Mouse (Mus musculus): ENCODE data around the gene Kbtbd2. TPM values are rescaled to one million over a fixed set of nuclear protein-coding genes. Genes with fewer than 3 reads are reported as not detected.

Kbtbd2 gene
- polyA plus RNA-seq, 1 experiment from 2014 or later = 24.5 TPM

- no peak overlapping the region for H3K4me3 ChIP-seq (ENCODE audit: low read depth, low read length)
- H3K9ac ChIP-seq (ENCODE audit: low read length) = no peak overlapping the region
- no peaks in the 10 kb centered on the region for H3K4me1 ChIP-seq (replicated peaks; ENCODE audit: control insufficient read depth, insufficient read depth, low read length)
- no peaks in the 10 kb centered on the region for H3K9me3 ChIP-seq (ENCODE audit: control insufficient read depth, low read length)
- peaks cover 16% of the 10 kb centered on the region for H3K36me3 ChIP-seq (ENCODE audit: control insufficient read depth, insufficient read depth, low read length)
- no peaks in the 10 kb centered on the region for H3K27me3 ChIP-seq (replicated peaks; ENCODE audit: control insufficient read depth, insufficient read depth, low read length)
- H3K27ac ChIP-seq (ENCODE audit: low read depth) = no peak overlapping the region
- DNase-seq (ENCODE audit: low spot score) = no peak
- 87% methylated on average over 4 of the region's 4 CpGs for WGBS
- no peak for ATAC-seq (replicated peaks; ENCODE audit: low FRiP score, low TSS enrichment, low read depth)
- no peak overlapping the region for H3K4me2 ChIP-seq (ENCODE audit: low read length)
Measured at GRCm38 (mm10) chr6:56765696-56766095, 31.9 kb downstream of the Kbtbd2 start.

GRCm38 (mm10) chr6:56765265-56765664 is 32.3 kb downstream of the Kbtbd2 start:
- Histone ChIP-seq H3K36me3 (ENCODE audit: control insufficient read depth, insufficient read depth, low read length) (peaks cover 16% of the 10 kb centered on the region), H3K27me3 (replicated peaks; ENCODE audit: control insufficient read depth, insufficient read depth, low read length) (no peaks in the 10 kb centered on the region), H3K4me3 (ENCODE audit: low read depth, low read length) (no peak overlapping the region), H3K4me1 (replicated peaks; ENCODE audit: control insufficient read depth, insufficient read depth, low read length) (no peaks in the 10 kb centered on the region), H3K27ac (ENCODE audit: low read depth) (no peak overlapping the region), H3K9ac (ENCODE audit: low read length) (no peak overlapping the region), H3K4me2 (ENCODE audit: low read length) (no peak overlapping the region), H3K9me3 (ENCODE audit: control insufficient read depth, low read length) (no peaks in the 10 kb centered on the region)
- 78% methylated on average over 3 of the region's 3 CpGs for WGBS
- ATAC-seq (replicated peaks; ENCODE audit: low FRiP score, low TSS enrichment, low read depth) (no peak), DNase-seq (ENCODE audit: low spot score) (no peak)

GRCm38 (mm10) chr6:56759324-56759723 is 38.3 kb downstream of the Kbtbd2 start:
- no peaks in the 10 kb centered on the region for H3K27me3 ChIP-seq (replicated peaks; ENCODE audit: control insufficient read depth, insufficient read depth, low read length)
- 69% methylated on average over 1 of the region's 1 CpGs for WGBS

GRCm38 (mm10) chr6:56756117-56756516 is 41.5 kb downstream of the Kbtbd2 start:
- no peaks in the 10 kb centered on the region for H3K9me3 ChIP-seq (ENCODE audit: control insufficient read depth, low read length)
- DNase-seq (ENCODE audit: low spot score) = no peak
- no peak overlapping the region for H3K4me2 ChIP-seq (ENCODE audit: low read length)
- no peaks in the 10 kb centered on the region for H3K4me1 ChIP-seq (replicated peaks; ENCODE audit: control insufficient read depth, insufficient read depth, low read length)
- no peak overlapping the region for H3K27ac ChIP-seq (ENCODE audit: low read depth)
- WGBS = 82% methylated on average over 1 of the region's 1 CpGs
- no peak for ATAC-seq (replicated peaks; ENCODE audit: low FRiP score, low TSS enrichment, low read depth)
- no peak overlapping the region for H3K9ac ChIP-seq (ENCODE audit: low read length)
- H3K4me3 ChIP-seq (ENCODE audit: low read depth, low read length) = no peak overlapping the region
- H3K36me3 ChIP-seq (ENCODE audit: control insufficient read depth, insufficient read depth, low read length) = peaks cover 63% of the 10 kb centered on the region
- no peaks in the 10 kb centered on the region for H3K27me3 ChIP-seq (replicated peaks; ENCODE audit: control insufficient read depth, insufficient read depth, low read length)

More at GRCm38 (mm10) chr6:56759324-56759723, 38.3 kb downstream of the Kbtbd2 start:
- no peak for DNase-seq (ENCODE audit: low spot score)
- Histone ChIP-seq H3K9me3 (ENCODE audit: control insufficient read depth, low read length) (no peaks in the 10 kb centered on the region), H3K27ac (ENCODE audit: low read depth) (no peak overlapping the region), H3K36me3 (ENCODE audit: control insufficient read depth, insufficient read depth, low read length) (peaks cover 59% of the 10 kb centered on the region), H3K4me1 (replicated peaks; ENCODE audit: control insufficient read depth, insufficient read depth, low read length) (no peaks in the 10 kb centered on the region), H3K9ac (ENCODE audit: low read length) (no peak overlapping the region), H3K4me2 (ENCODE audit: low read length) (no peak overlapping the region), H3K4me3 (ENCODE audit: low read depth, low read length) (no peak overlapping the region)
- no peak for ATAC-seq (replicated peaks; ENCODE audit: low FRiP score, low TSS enrichment, low read depth)

GRCm38 (mm10) chr6:56753719-56754118 is 43.9 kb downstream of the Kbtbd2 start:
- WGBS = 91% methylated on average over 3 of the region's 3 CpGs
- DNase-seq (ENCODE audit: low spot score) (no peak), ATAC-seq (replicated peaks; ENCODE audit: low FRiP score, low TSS enrichment, low read depth) (no peak)
- no peaks in the 10 kb centered on the region for H3K27me3 ChIP-seq (replicated peaks; ENCODE audit: control insufficient read depth, insufficient read depth, low read length)
- no peaks in the 10 kb centered on the region for H3K9me3 ChIP-seq (ENCODE audit: control insufficient read depth, low read length)
- H3K36me3 ChIP-seq (ENCODE audit: control insufficient read depth, insufficient read depth, low read length) = peaks cover 58% of the 10 kb centered on the region
- H3K27ac ChIP-seq (ENCODE audit: low read depth) = no peak overlapping the region
- no peaks in the 10 kb centered on the region for H3K4me1 ChIP-seq (replicated peaks; ENCODE audit: control insufficient read depth, insufficient read depth, low read length)
- no peak overlapping the region for H3K4me3 ChIP-seq (ENCODE audit: low read depth, low read length)
- no peak overlapping the region for H3K9ac ChIP-seq (ENCODE audit: low read length)
- no peak overlapping the region for H3K4me2 ChIP-seq (ENCODE audit: low read length)

GRCm38 (mm10) chr6:56745950-56746543 is 51.6 kb downstream of the Kbtbd2 start:
- H3K9ac ChIP-seq (ENCODE audit: low read length) = no peak overlapping the region
- H3K9me3 ChIP-seq (ENCODE audit: control insufficient read depth, low read length) = no peaks in the 10 kb centered on the region
- DNase-seq (ENCODE audit: low spot score) = no peak
- H3K36me3 ChIP-seq (ENCODE audit: control insufficient read depth, insufficient read depth, low read length) = peaks cover 29% of the 10 kb centered on the region
- H3K4me1 ChIP-seq (replicated peaks; ENCODE audit: control insufficient read depth, insufficient read depth, low read length) = no peaks in the 10 kb centered on the region
- H3K4me3 ChIP-seq (ENCODE audit: low read depth, low read length) = no peak overlapping the region
- no peak overlapping the region for H3K27ac ChIP-seq (ENCODE audit: low read depth)
- H3K4me2 ChIP-seq (ENCODE audit: low read length) = no peak overlapping the region
- ATAC-seq (replicated peaks; ENCODE audit: low FRiP score, low TSS enrichment, low read depth) = no peak
- WGBS = 84% methylated on average over 5 of the region's 5 CpGs
- no peaks in the 10 kb centered on the region for H3K27me3 ChIP-seq (replicated peaks; ENCODE audit: control insufficient read depth, insufficient read depth, low read length)

GRCm38 (mm10) chr6:56732545-56732944 is 65.1 kb downstream of the Kbtbd2 start:
- no peak for DNase-seq (ENCODE audit: low spot score)
- Histone ChIP-seq H3K36me3 (ENCODE audit: control insufficient read depth, insufficient read depth, low read length) (peaks cover 75% of the 10 kb centered on the region), H3K9ac (ENCODE audit: low read length) (no peak overlapping the region)

More at GRCm38 (mm10) chr6:56732545-56732944, 65.1 kb downstream of the Kbtbd2 start:
- Histone ChIP-seq H3K9me3 (ENCODE audit: control insufficient read depth, low read length) (no peaks in the 10 kb centered on the region), H3K4me3 (ENCODE audit: low read depth, low read length) (no peak overlapping the region), H3K4me2 (ENCODE audit: low read length) (no peak overlapping the region), H3K27ac (ENCODE audit: low read depth) (no peak overlapping the region), H3K4me1 (replicated peaks; ENCODE audit: control insufficient read depth, insufficient read depth, low read length) (no peaks in the 10 kb centered on the region), H3K27me3 (replicated peaks; ENCODE audit: control insufficient read depth, insufficient read depth, low read length) (no peaks in the 10 kb centered on the region)
- WGBS = 79% methylated on average over 2 of the region's 2 CpGs
- ATAC-seq (replicated peaks; ENCODE audit: low FRiP score, low TSS enrichment, low read depth) = no peak

Other genes starting within 250 kb of the Kbtbd2 start
- gene Pde1c, start 228.7 kb downstream of the Kbtbd2 start, polyA plus RNA-seq (2014; fragmentation: Nextera tagmentation; extraction: Ambion mirVana) = 2.1 and 2.2 TPM in 2 replicates
- gene Lsm5, start 93.1 kb downstream of the Kbtbd2 start, polyA plus RNA-seq (2014; fragmentation: Nextera tagmentation; extraction: Ambion mirVana) = 146 TPM in 2 replicates
- gene Avl9, start 82.9 kb downstream of the Kbtbd2 start, polyA plus RNA-seq (2014; fragmentation: Nextera tagmentation; extraction: Ambion mirVana) = 18.2 and 18.8 TPM in 2 replicates
- 111 and 113 TPM in 2 replicates for gene Fkbp9, start 34.2 kb upstream of the Kbtbd2 start, polyA plus RNA-seq (2014; fragmentation: Nextera tagmentation; extraction: Ambion mirVana)
- gene Nt5c3, start 126.1 kb upstream of the Kbtbd2 start, polyA plus RNA-seq (2014; fragmentation: Nextera tagmentation; extraction: Ambion mirVana) = 63.7 and 69.1 TPM in 2 replicates
- 0.17 and 0.31 TPM in 2 replicates for gene Vmn1r4, start 126.2 kb upstream of the Kbtbd2 start, polyA plus RNA-seq (2014; fragmentation: Nextera tagmentation; extraction: Ambion mirVana)
- not detected in 2 replicates for gene Vmn1r5, start 172.5 kb upstream of the Kbtbd2 start, polyA plus RNA-seq (2014; fragmentation: Nextera tagmentation; extraction: Ambion mirVana)
- not detected in 2 replicates for gene Vmn1r6, start 199.4 kb upstream of the Kbtbd2 start, polyA plus RNA-seq (2014; fragmentation: Nextera tagmentation; extraction: Ambion mirVana)
- not detected in 2 replicates for gene Vmn1r7, start 227.5 kb upstream of the Kbtbd2 start, polyA plus RNA-seq (2014; fragmentation: Nextera tagmentation; extraction: Ambion mirVana)
- not detected in 2 replicates for gene Vmn1r8, start 234.5 kb upstream of the Kbtbd2 start, polyA plus RNA-seq (2014; fragmentation: Nextera tagmentation; extraction: Ambion mirVana)

Measured in intestine, embryonic 14.5 days (tissue).